Mouse (Mus musculus): ENCODE data around the gene Cubn. TPM values are rescaled to one million over a fixed set of nuclear protein-coding genes. Genes with fewer than 3 reads are reported as not detected.

The Cubn gene
- polyA plus RNA-seq, 1 experiment: 0.23 TPM

- H3K4me3 ChIP-seq: no peak overlapping the region
- no peaks in the 10 kb centered on the region for H3K36me3 ChIP-seq (ENCODE audit: control insufficient read depth, insufficient read depth)
- no peaks in the 10 kb centered on the region for H3K27me3 ChIP-seq (ENCODE audit: control insufficient read depth, insufficient read depth, insufficient read length)
- no peak overlapping the region for H3ac ChIP-seq (ENCODE audit: control insufficient read depth, insufficient read length)
- H3K4me2 ChIP-seq (ENCODE audit: low read depth): no peak overlapping the region
- no peaks in the 10 kb centered on the region for H3K79me2 ChIP-seq (ENCODE audit: control insufficient read depth, insufficient read depth)
- TF ChIP-seq SRF (IDR thresholded peaks at IDR 0.05; ENCODE audit: control insufficient read depth, insufficient read length, low read depth) (no peak), POLR2AphosphoS2 (IDR thresholded peaks at IDR 0.05; ENCODE audit: insufficient read length, low read depth) (no peak), MAX (IDR thresholded peaks at IDR 0.05; ENCODE audit: low read depth) (no peak), E2F4 (IDR thresholded peaks at IDR 0.05; ENCODE audit: insufficient read depth) (no peak), CEBPB (IDR thresholded peaks at IDR 0.05; ENCODE audit: insufficient read depth, poor library complexity, severe bottlenecking) (no peak), TCF12 (IDR thresholded peaks at IDR 0.05; ENCODE audit: insufficient read depth, poor library complexity, severe bottlenecking) (no peak), REST (IDR thresholded peaks at IDR 0.05; ENCODE audit: insufficient read depth, insufficient read length) (no peak), MYOD1 (IDR thresholded peaks at IDR 0.05; ENCODE audit: control insufficient read depth in 1 of 3, insufficient read length in 2 of 3, low read depth in 2 of 3) (no peak), MYOG (IDR thresholded peaks at IDR 0.05; ENCODE audit: control insufficient read depth in 1 of 3, insufficient read depth in 1 of 3, insufficient read length in 2 of 3, low read depth in 2 of 3) (no peak), TCF3 (IDR thresholded peaks at IDR 0.05; ENCODE audit: insufficient read length, low read depth) (no peak), USF1 (IDR thresholded peaks at IDR 0.05; ENCODE audit: low read depth) (no peak), POLR2A (IDR thresholded peaks at IDR 0.05; ENCODE audit: insufficient read length, low read depth) (no peak)
These were observed 201.5 kb downstream of the Cubn start for GRCm38 (mm10) chr2:13290070-13290469.

DNA sequence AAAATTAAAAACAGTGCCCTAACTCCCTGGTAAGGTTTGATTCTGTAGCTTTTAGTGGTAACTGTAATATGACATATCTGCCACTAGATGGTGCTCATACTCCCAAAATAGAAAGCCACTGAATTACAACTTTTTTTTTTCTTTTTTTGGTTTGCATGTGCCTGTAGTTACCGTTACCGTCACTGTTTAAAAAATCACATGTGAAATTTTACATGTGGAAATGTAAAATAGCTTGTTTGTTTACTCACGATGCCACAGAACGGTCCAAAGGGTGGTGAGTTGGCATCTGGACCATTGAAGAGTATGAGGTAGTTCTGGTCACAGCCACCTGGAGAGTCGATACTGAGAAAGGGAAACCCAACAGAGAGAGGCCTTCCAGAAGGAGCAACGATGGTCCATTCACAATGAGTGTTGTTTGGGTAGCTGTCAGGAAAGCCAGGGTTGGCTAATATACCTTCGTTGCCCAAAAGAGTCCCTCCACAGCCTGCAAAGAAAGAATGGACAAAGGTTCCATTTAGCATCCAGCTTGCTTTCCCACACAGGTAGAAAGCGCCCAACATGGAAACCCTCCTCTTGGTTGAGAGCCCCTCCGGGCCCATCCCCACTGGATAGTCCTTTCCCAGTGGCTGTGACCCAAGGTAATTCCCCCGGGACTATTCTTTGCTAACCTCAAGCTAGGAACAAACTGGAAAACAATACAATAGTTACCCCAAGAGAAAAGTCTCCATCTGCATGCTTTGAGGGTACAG, 213.3 kb downstream of the Cubn start:
- H3K27me3 ChIP-seq (ENCODE audit: control insufficient read depth, insufficient read depth, insufficient read length): no peaks in the 10 kb centered on the region
- peak overlapping the region; percentile 51 for H3K4me2 ChIP-seq (ENCODE audit: low read depth)
- no peak overlapping the region for H3K4me3 ChIP-seq
- no peak overlapping the region for H3ac ChIP-seq (ENCODE audit: control insufficient read depth, insufficient read length)
- H3K36me3 ChIP-seq (ENCODE audit: control insufficient read depth, insufficient read depth): no peaks in the 10 kb centered on the region
- H3K79me2 ChIP-seq (ENCODE audit: control insufficient read depth, insufficient read depth): no peaks in the 10 kb centered on the region
- TF ChIP-seq TCF3 (IDR thresholded peaks at IDR 0.05; ENCODE audit: insufficient read length, low read depth) (no peak), POLR2AphosphoS2 (IDR thresholded peaks at IDR 0.05; ENCODE audit: insufficient read length, low read depth) (no peak)

- TF ChIP-seq POLR2AphosphoS2 (IDR thresholded peaks at IDR 0.05; ENCODE audit: insufficient read length, low read depth): no peak
- no peak for TF ChIP-seq REST (IDR thresholded peaks at IDR 0.05; ENCODE audit: insufficient read depth, insufficient read length)
- TF ChIP-seq POLR2A (IDR thresholded peaks at IDR 0.05; ENCODE audit: insufficient read length, low read depth): no peak
- no peak for TF ChIP-seq MYOD1 (IDR thresholded peaks at IDR 0.05; ENCODE audit: control insufficient read depth in 1 of 3, insufficient read length in 2 of 3, low read depth in 2 of 3)
- TF ChIP-seq MAX (IDR thresholded peaks at IDR 0.05; ENCODE audit: low read depth): no peak
- TF ChIP-seq MYOG (IDR thresholded peaks at IDR 0.05; ENCODE audit: control insufficient read depth in 1 of 3, insufficient read depth in 1 of 3, insufficient read length in 2 of 3, low read depth in 2 of 3): no peak
- TF ChIP-seq CEBPB (IDR thresholded peaks at IDR 0.05; ENCODE audit: insufficient read depth, poor library complexity, severe bottlenecking): no peak
- TF ChIP-seq E2F4 (IDR thresholded peaks at IDR 0.05; ENCODE audit: insufficient read depth): no peak
- no peak for TF ChIP-seq TCF3 (IDR thresholded peaks at IDR 0.05; ENCODE audit: insufficient read length, low read depth)
- TF ChIP-seq USF1 (IDR thresholded peaks at IDR 0.05; ENCODE audit: low read depth): no peak
- no peak for TF ChIP-seq SRF (IDR thresholded peaks at IDR 0.05; ENCODE audit: control insufficient read depth, insufficient read length, low read depth)
- TF ChIP-seq TCF12 (IDR thresholded peaks at IDR 0.05; ENCODE audit: insufficient read depth, poor library complexity, severe bottlenecking): no peak
- H3ac ChIP-seq (ENCODE audit: control insufficient read depth, insufficient read length): no peak overlapping the region
- no peaks in the 10 kb centered on the region for H3K27me3 ChIP-seq (ENCODE audit: control insufficient read depth, insufficient read depth, insufficient read length)
- H3K79me2 ChIP-seq (ENCODE audit: control insufficient read depth, insufficient read depth): peaks cover 2% of the 10 kb centered on the region
- H3K4me3 ChIP-seq: no peak overlapping the region
- no peak overlapping the region for H3K4me2 ChIP-seq (ENCODE audit: low read depth)
- H3K36me3 ChIP-seq (ENCODE audit: control insufficient read depth, insufficient read depth): no peaks in the 10 kb centered on the region
These were observed 215.7 kb downstream of the Cubn start for GRCm38 (mm10) chr2:13275874-13276273.

GRCm38 (mm10) chr2:13271165-13271957, 220.3 kb downstream of the Cubn start, which contains the start of gene Rsu1:
Gene Rsu1, minus strand, starts transcription at chr2:13271415.
- Histone ChIP-seq H3K27me3 (ENCODE audit: control insufficient read depth, insufficient read depth, insufficient read length) (no peaks in the 10 kb centered on the region), H3ac (ENCODE audit: control insufficient read depth, insufficient read length) (peak within 1 kb of the TSS; percentile 25), H3K4me2 (ENCODE audit: low read depth) (peak within 1 kb of the TSS; percentile 97), H3K36me3 (ENCODE audit: control insufficient read depth, insufficient read depth) (no peaks in the 10 kb centered on the region), H3K4me3 (peak within 1 kb of the TSS; percentile 61), H3K79me2 (ENCODE audit: control insufficient read depth, insufficient read depth) (peaks cover 14% of the 10 kb centered on the region)
- TF ChIP-seq SRF (IDR thresholded peaks at IDR 0.05; ENCODE audit: control insufficient read depth, insufficient read length, low read depth) (peak; percentile 99), USF1 (IDR thresholded peaks at IDR 0.05; ENCODE audit: low read depth) (peak; percentile 96), POLR2A (IDR thresholded peaks at IDR 0.05; ENCODE audit: insufficient read length, low read depth) (peak; percentile 84), TCF12 (IDR thresholded peaks at IDR 0.05; ENCODE audit: insufficient read depth, poor library complexity, severe bottlenecking) (no peak), MAX (IDR thresholded peaks at IDR 0.05; ENCODE audit: low read depth) (no peak), POLR2AphosphoS2 (IDR thresholded peaks at IDR 0.05; ENCODE audit: insufficient read length, low read depth) (peak; percentile 81), E2F4 (IDR thresholded peaks at IDR 0.05; ENCODE audit: insufficient read depth) (no peak), TCF3 (IDR thresholded peaks at IDR 0.05; ENCODE audit: insufficient read length, low read depth) (no peak)
